Mouse (Mus musculus) stomach, embryonic 16.5 days (tissue): ENCODE results near the gene Arhgef3. TPM values are rescaled to one million over a fixed set of nuclear protein-coding genes. Genes with fewer than 3 reads are reported as not detected.

Source experiments
- ATAC-seq: fragments of 200-750 bp; cut with Nextera tagmentation; 2 replicates; pipeline ENCODE4 v1.8.0; 2017; ENCODE audit warnings: moderate number of reproducible peaks, moderate TSS enrichment; ENCODE audit not compliant: insufficient read depth, low FRiP score
- H3K27ac ChIP-seq: fragments of 300-500 bp; sonication (generic); 2 replicates; pipeline ENCODE4 v1.5.1; 2014; ENCODE audit warnings: low read length
- H3K27me3 ChIP-seq: fragments of 300-500 bp; sonication (generic); 2 replicates; pipeline ENCODE4 v1.6.1; 2014; ENCODE audit warnings: low read length, control low read depth, mixed read lengths; ENCODE audit not compliant: control insufficient read depth, insufficient read depth
- H3K36me3 ChIP-seq: fragments of 300-500 bp; sonication (generic); 2 replicates; pipeline ENCODE4 v1.6.1; 2014; ENCODE audit warnings: low read length; ENCODE audit not compliant: control insufficient read depth, insufficient read depth
- H3K4me1 ChIP-seq: fragments of 300-500 bp; sonication (generic); 2 replicates; pipeline ENCODE4 v1.6.1; 2014; ENCODE audit warnings: low read length, control low read depth, mixed read lengths; ENCODE audit not compliant: control insufficient read depth, insufficient read depth
- H3K4me2 ChIP-seq: fragments of 300-500 bp; sonication (generic); 2 replicates; pipeline ENCODE4 v1.6.1; 2014; ENCODE audit warnings: low read depth, low read length, mixed read lengths
- H3K4me3 ChIP-seq: fragments of 300-500 bp; sonication (generic); replicated peaks from 2 replicates; pipeline ENCODE4 v1.5.1; 2014; ENCODE audit warnings: mild to moderate bottlenecking, low read length
- H3K9ac ChIP-seq: fragments of 300-500 bp; sonication (generic); 2 replicates; pipeline ENCODE4 v1.6.1; 2014; ENCODE audit warnings: low read length
- H3K9me3 ChIP-seq: fragments of 300-500 bp; sonication (generic); replicated peaks from 2 replicates; pipeline ENCODE4 v1.6.1; 2016; ENCODE audit warnings: low read length, control low read depth; ENCODE audit not compliant: control insufficient read depth
- WGBS: fragments of 180-500 bp; shearing (Covaris S2); extraction: QIAGEN DNeasy Blood & Tissue Kit; methylation state at CpG from one replicate; pipeline ENCODE4 v1.1.7; 2014; 5-methylcytosine and 5-hydroxymethylcytosine counted together
- polyA plus RNA-seq: library from polyadenylated mRNA; unstranded; fragments of >200 nt; fragmentation: Nextera tagmentation; extraction: Ambion mirVana; gene quantifications from 2 replicates; pipeline ENCODE4 v1.2.1, GENCODE M21; 2015

Gene Arhgef3
- polyA plus RNA-seq, 1 experiment from 2014 or later = 20.9 TPM

GRCm38 (mm10) chr14:27412699-27413098, 298.0 kb downstream of the Arhgef3 start:
- H3K9ac ChIP-seq = no peak overlapping the region
- H3K27ac ChIP-seq = no peak overlapping the region
- H3K27me3 ChIP-seq = no peaks in the 10 kb centered on the region
- H3K4me2 ChIP-seq = no peak overlapping the region
- H3K36me3 ChIP-seq = no peaks in the 10 kb centered on the region
- H3K4me3 ChIP-seq = no peak overlapping the region
- 0 out of 2 replicates have a peak, but pooled peaks cover 5% of the 10 kb centered on the region for H3K9me3 ChIP-seq
- no peaks in the 10 kb centered on the region for H3K4me1 ChIP-seq
- WGBS = 78% methylated on average over 8 of the region's 8 CpGs
- no peak for ATAC-seq

GRCm38 (mm10) chr14:27413961-27414360, 299.3 kb downstream of the Arhgef3 start:
- no peak overlapping the region for H3K9ac ChIP-seq
- 27% methylated on average over 4 of the region's 4 CpGs for WGBS
- peak; percentile 60; the same call in 1 of the 2 replicates for ATAC-seq

GRCm38 (mm10) chr14:27420816-27421215, 306.1 kb downstream of the Arhgef3 start:
- no peaks in the 10 kb centered on the region for H3K36me3 ChIP-seq
- no peak overlapping the region for H3K27ac ChIP-seq
- H3K9ac ChIP-seq = no peak overlapping the region
- H3K4me3 ChIP-seq = no peak overlapping the region
- no peak overlapping the region for H3K4me2 ChIP-seq
- WGBS = 82% methylated on average over 3 of the region's 3 CpGs
- no peaks in the 10 kb centered on the region for H3K4me1 ChIP-seq
- H3K9me3 ChIP-seq = peaks cover 4% of the 10 kb centered on the region; the same call in 1 of the 2 replicates
- ATAC-seq = no peak
- no peaks in the 10 kb centered on the region for H3K27me3 ChIP-seq

More at GRCm38 (mm10) chr14:27413961-27414360, 299.3 kb downstream of the Arhgef3 start:
- no peak overlapping the region for H3K4me3 ChIP-seq
- H3K4me1 ChIP-seq = no peaks in the 10 kb centered on the region
- no peak overlapping the region for H3K27ac ChIP-seq
- H3K36me3 ChIP-seq = no peaks in the 10 kb centered on the region
- H3K4me2 ChIP-seq = no peak overlapping the region
- H3K27me3 ChIP-seq = no peaks in the 10 kb centered on the region
- H3K9me3 ChIP-seq = 0 out of 2 replicates have a peak, but pooled peaks cover 5% of the 10 kb centered on the region

GRCm38 (mm10) chr14:27422301-27422700, 307.6 kb downstream of the Arhgef3 start:
- no peak overlapping the region for H3K4me2 ChIP-seq
- 85% methylated on average over 1 of the region's 1 CpGs for WGBS
- no peak overlapping the region for H3K27ac ChIP-seq
- no peaks in the 10 kb centered on the region for H3K27me3 ChIP-seq
- H3K9me3 ChIP-seq = peaks cover 4% of the 10 kb centered on the region; the same call in 1 of the 2 replicates
- ATAC-seq = no peak
- H3K4me3 ChIP-seq = no peak overlapping the region
- H3K36me3 ChIP-seq = no peaks in the 10 kb centered on the region
- H3K9ac ChIP-seq = no peak overlapping the region
- no peaks in the 10 kb centered on the region for H3K4me1 ChIP-seq

GRCm38 (mm10) chr14:27428573-27428972, 313.9 kb downstream of the Arhgef3 start, which contains the start of gene Fam208a:
Gene Fam208a, plus strand, starts transcription at chr14:27428834.
- H3K9me3 ChIP-seq = peaks cover 14% of the 10 kb centered on the region
- H3K27ac ChIP-seq = peak within 1 kb of the TSS; percentile 99
- H3K36me3 ChIP-seq = peaks cover 19% of the 10 kb centered on the region
- ATAC-seq = peak; percentile 95
- H3K4me2 ChIP-seq = peak within 1 kb of the TSS; percentile 84
- WGBS = 2% methylated on average over 43 of the region's 43 CpGs
- H3K4me3 ChIP-seq = peak within 1 kb of the TSS; percentile 71
- peak within 1 kb of the TSS; percentile 89 for H3K9ac ChIP-seq
- H3K4me1 ChIP-seq = 0 out of 2 replicates have a peak, but pooled peaks cover 3% of the 10 kb centered on the region
- H3K27me3 ChIP-seq = no peaks in the 10 kb centered on the region

- Histone ChIP-seq H3K4me1 (0 out of 2 replicates have a peak, but pooled peaks cover 3% of the 10 kb centered on the region), H3K27me3 (no peaks in the 10 kb centered on the region), H3K4me3 (peak overlapping the region; percentile 71), H3K9me3 (peaks cover 14% of the 10 kb centered on the region), H3K9ac (peak overlapping the region; percentile 89), H3K27ac (peak overlapping the region; percentile 99), H3K36me3 (peaks cover 19% of the 10 kb centered on the region), H3K4me2 (peak overlapping the region; percentile 84)
- under 1% methylated on average over 66 of the region's 78 CpGs for WGBS
- ATAC-seq = peak; percentile 89
These were observed 314.4 kb downstream of the Arhgef3 start for GRCm38 (mm10) chr14:27428973-27429711.

GRCm38 (mm10) chr14:27430280-27430679, 315.6 kb downstream of the Arhgef3 start:
- no peak overlapping the region for H3K9ac ChIP-seq
- no peak for ATAC-seq
- H3K27me3 ChIP-seq = no peaks in the 10 kb centered on the region
- no peak overlapping the region for H3K4me3 ChIP-seq
- H3K27ac ChIP-seq = no peak overlapping the region
- peak overlapping the region; percentile 28 for H3K4me2 ChIP-seq
- H3K4me1 ChIP-seq = 0 out of 2 replicates have a peak, but pooled peaks cover 3% of the 10 kb centered on the region
- WGBS = 88% methylated on average over 4 of the region's 4 CpGs
- H3K9me3 ChIP-seq = peaks cover 10% of the 10 kb centered on the region
- peaks cover 22% of the 10 kb centered on the region for H3K36me3 ChIP-seq

GRCm38 (mm10) chr14:27432064-27432463, 317.4 kb downstream of the Arhgef3 start:
- 96% methylated on average over 2 of the region's 2 CpGs for WGBS
- Histone ChIP-seq H3K4me3 (no peak overlapping the region), H3K4me1 (0 out of 2 replicates have a peak, but pooled peaks cover 3% of the 10 kb centered on the region), H3K9ac (no peak overlapping the region), H3K27me3 (no peaks in the 10 kb centered on the region), H3K27ac (no peak overlapping the region), H3K9me3 (peaks cover 10% of the 10 kb centered on the region), H3K36me3 (peaks cover 24% of the 10 kb centered on the region), H3K4me2 (no peak overlapping the region)
- ATAC-seq = no peak

- no peak for ATAC-seq
- Histone ChIP-seq H3K27ac (no peak overlapping the region), H3K4me3 (no peak overlapping the region), H3K4me1 (no peaks in the 10 kb centered on the region), H3K27me3 (no peaks in the 10 kb centered on the region), H3K36me3 (peaks cover 17% of the 10 kb centered on the region), H3K4me2 (no peak overlapping the region), H3K9me3 (peaks cover 3% of the 10 kb centered on the region), H3K9ac (no peak overlapping the region)
- 93% methylated on average over 1 of the region's 1 CpGs for WGBS
These were observed 321.4 kb downstream of the Arhgef3 start for GRCm38 (mm10) chr14:27436116-27436515.
